Mouse (Mus musculus): Measurements from ENCODE around the gene Antxr1.

Gene Antxr1

DNA sequence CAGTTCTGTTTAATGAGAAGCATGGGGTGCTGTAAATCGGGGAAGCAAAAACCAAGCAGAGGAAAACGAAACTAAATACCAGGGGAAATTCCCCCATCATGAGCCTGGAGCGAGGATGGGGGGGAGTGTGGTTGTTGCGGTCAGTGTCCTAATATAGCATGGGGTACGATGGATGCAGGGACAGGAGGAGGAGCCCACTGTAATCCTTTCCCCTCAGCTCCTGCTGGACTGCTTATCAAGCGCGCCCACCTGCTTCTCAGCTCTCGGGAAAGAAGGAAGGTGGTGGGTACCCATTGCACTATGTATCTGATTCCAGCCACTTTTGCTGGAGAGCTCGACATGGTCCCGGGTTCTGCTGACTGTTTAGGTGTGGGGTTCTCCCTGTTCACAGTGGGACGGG lies 151.6 kb downstream of the Antxr1 start:
- DNase-seq = no peak

DNA sequence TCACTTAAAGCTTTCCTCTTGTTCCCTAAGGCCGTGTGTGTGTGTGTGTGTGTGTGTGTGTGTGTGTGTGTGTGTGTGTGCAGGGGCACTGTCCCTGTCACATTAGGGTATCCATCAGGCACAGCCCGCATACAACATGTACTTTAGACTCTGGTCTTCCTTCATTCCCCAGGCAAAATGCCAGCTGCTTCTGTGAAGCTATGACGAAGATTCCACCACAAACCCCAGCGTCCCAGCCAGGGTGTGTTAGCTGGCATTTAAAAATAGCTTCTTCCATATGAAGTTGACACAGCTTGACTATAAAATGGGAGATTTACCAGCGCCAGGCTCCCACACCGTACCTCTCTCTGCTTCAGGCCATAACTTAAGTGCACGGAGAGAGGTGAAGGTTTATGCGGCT lies 152.5 kb downstream of the Antxr1 start:
- peak; percentile 76 to 77 for DNase-seq

DNA sequence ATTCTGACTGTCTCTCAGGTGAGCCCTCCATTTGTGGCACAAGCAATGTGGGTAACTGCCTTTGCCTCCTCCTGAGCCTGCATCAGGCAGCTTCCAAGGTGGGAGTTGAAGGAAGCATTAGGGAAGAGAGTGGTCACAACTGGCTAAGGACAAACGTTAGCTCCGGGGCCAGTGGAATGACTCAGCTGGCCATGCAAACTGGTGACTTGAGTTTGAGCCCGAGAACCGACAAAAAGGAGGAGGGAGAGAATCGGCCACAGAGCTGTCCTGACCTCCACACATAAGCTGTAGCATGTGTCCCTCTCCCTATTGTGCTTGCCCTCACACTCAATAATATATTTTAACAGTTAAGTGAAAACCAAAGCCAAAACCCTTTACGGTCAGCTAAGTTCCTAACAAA lies 152.9 kb downstream of the Antxr1 start:
- DNase-seq = no peak

DNA sequence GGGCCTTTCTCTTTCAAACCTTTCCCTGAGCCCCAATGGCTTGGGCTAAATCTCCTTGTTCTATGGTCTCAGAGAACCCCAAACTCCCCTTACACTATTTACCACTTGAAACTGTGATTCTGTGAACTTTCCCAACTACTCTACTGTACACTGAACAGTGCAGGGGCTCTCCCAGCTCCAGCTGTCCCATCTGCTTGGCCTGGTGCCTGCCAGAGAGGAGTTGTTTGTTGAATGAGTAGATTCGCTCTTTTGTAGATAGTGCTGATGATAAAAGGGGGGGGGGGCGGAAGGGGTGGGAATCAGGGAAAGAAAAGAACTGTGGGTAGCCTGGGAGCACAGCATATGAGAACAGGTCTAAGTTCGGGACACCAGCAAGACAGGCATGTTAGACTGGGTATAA lies 164.2 kb downstream of the Antxr1 start:
- DNase-seq = no peak

DNA sequence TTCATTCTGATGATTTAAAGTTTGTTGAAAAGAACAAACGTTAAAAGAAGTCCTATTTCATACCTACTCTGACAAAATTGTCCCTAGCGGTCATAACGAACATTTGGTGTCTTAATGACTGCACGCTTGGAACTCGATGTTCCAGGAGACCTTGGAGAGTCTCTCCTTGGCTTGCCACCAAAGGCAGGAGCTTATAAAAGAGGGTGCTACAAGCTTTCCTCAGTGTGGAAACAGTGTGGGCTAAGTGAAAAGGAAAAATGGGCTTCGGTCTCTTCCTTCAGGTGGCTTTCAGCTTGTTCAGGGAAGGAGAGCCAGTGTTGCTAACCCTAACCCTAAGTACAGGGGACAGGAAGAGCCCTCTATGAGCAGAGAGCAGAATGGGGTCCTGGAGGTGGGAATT lies 164.7 kb downstream of the Antxr1 start:
- peak; percentile 22 to 60 for DNase-seq

DNA sequence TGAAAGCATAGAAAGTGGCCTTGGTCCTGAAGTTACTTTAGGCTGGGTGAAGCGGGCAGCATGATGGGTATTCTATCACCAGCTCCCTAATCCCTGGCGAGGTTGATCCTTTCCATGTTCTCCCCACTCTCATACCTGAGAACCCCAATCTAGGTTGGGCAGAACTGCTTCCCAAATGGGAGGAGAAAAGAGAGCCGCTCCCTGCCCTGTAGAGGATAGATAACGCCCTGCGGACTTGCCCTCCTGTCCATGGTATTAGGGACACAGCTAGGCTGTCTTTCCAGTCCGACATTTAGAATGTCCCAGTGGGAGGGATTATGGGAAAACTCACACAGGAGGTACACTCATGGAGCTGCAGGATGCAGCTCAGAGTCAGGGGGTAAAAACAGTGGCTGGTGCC lies 165.3 kb downstream of the Antxr1 start:
- no peak for DNase-seq

DNA sequence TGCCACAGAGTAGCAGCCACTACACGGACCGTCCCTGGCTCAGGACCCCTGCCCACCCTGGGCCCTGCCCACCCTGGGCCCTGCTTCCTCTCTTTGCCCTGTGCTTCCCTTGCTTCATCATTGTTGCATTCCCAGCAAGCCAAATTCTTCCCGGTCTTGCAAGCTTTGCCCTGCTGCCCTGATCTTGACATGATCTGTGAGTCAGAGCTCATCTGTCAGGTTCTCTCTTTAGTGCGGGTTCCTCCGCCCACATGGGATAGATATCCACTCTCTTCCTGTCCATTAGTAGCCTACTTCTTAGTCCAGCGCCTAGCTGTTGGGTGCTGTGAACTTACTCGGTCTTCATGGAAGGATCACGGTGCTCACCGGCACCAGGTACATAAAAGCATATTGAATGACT lies 167.6 kb downstream of the Antxr1 start:
- no peak for DNase-seq

DNA sequence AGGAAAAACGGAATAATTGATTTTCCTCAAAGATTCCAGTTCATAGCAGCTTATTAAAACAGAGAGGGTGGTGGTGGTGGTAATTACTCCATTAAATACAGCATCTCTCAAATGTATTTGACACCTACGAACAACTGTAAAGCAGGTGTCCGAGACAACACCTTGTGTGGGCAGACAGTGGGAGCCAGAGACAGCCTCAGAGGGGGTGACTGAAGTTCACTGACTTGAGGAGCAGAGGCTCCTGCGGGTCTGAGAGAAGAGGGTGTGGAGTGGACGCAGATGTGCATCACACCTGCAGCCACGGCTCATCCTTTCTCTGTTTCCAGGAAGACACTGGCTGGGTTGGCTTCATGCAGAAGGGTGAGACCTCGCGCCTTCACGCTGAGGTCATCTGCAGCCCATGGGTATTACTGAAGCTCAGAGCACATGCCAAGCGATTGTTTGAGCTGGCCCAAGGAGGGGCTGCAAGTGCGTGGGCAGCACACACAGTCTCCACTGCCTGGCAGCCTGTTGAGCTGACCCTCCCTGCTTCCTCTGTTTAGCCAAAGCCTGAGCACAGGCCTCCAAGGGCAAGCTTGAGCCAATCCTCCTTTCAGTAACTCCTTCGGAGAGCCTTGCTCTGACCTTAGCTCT lies 168.8 kb downstream of the Antxr1 start:
- no peak for DNase-seq

DNA sequence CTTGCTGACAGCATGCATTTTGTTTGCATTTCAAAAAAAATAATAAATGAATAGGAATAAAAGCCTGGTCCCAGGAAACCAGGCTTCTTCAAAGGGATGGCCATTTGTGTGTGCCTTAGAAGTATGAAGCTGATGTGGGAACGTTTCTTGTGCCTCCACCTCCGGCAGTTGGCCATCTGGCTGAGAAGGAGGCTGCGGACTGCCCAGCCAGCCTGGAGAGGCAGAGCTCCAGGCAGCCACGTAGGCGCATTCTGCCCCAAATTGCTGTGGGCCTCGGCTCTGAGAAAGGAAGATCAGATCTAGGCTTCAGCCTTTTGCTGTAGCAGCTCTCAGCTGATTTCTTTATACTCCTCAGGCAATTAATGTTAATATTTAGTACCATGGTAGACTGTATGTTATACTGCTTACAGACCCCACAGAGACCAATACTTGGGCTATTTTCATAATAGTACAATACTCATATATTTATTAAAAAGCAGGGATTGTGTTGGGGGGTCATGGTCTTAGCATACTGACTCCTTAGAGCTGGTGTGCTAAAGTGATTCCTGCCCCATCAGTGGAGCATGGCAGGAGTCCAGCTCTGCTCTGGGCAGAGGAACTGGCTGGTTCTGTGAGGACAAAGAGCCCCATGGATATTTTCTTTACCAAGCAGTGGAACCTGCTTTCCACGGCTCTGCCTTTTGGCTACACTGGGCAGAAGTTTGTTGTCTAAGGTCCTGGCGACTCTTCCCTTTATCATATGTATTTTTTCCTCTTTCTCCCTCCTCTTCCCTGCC lies 169.9 kb downstream of the Antxr1 start:
- peak in 1 of 2 experiments; percentile 16 for DNase-seq

DNA sequence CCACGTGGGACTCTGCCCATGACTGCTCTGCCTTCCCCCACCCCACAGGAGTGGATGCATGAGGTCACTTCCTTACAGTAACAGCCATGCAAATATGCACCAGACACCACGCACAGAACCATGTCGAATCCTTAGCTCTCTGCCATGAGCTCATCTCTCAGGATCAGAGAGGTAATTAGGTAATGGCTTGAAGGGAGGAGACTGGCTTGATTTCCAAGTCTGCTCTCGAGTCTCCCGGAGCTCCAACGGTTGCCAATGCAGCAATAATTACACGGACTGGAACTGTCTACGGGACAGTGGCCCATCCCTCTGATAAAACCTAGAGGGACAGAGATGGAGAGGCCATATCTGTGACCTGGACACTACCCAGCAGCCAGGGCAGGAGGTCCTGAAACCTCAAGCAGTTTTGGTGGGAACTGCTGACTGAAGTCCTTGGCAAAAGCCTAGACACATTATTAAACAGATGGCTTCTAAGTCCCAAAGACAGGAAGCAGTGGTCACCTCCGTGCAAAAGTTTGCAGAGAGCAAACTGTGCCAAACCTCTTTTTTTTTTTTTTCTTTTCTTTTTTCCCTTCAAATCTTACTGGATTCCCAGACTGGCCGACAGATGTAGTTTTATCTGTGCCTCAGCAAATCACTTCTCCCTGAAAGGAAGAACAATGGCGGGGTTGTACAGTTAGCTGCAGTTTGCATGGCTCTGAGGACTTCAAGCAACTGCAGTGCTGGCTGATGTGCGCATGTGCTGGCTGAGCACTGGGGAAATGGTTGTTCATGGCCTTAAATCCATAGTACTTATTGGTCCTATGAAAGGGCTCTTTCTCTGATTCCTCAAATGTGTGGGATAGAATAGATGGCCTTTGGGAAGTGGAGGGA lies 174.0 kb downstream of the Antxr1 start:
- DNase-seq = peak in 1 of 2 experiments; percentile 10

DNA sequence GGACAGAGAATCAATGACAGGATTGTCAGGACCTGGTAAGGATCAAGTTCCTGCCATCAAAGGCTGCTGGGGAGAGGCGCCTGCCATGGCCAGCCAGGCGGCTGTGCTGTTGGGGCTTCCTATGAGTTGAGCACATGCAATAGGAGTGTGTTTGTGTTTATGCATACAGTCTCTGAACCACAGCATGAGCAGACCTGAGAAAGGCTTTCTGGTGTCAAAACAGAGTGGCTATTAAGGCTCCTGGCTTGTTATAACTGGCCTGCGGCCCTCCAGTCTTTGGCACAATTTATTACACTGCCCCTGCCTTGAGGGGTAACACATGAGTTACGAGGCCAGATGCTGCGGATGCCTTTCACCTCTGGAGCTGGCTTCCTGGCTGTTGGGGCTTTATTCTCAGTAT lies 175.4 kb downstream of the Antxr1 start:
- no peak for DNase-seq

DNA sequence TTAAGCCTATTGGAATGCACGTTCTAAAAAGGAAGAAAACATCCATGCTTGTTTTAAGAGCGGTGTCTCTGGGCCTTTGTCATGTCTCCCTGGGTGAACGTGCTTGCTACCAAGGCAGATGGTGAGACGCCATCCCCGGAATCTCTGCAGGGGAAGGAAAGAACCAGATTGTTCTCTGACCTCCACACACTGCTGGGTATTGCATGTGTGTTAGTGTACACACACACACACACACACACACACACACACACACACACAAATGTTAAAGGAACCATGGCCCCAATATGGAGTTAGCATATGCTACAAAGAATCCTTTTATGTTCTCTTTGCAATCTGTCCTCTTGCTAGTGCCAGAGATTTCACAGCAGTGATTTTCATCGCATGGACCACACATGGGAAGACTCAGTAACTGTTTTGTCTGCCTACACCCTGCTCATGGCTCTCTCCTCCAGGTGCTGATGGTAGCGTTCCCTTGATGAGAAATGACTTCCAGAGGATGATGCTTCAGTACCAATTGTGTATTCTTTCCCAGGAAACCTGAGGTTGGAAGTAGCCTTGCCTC lies 177.5 kb downstream of the Antxr1 start:
- no peak for DNase-seq

DNA sequence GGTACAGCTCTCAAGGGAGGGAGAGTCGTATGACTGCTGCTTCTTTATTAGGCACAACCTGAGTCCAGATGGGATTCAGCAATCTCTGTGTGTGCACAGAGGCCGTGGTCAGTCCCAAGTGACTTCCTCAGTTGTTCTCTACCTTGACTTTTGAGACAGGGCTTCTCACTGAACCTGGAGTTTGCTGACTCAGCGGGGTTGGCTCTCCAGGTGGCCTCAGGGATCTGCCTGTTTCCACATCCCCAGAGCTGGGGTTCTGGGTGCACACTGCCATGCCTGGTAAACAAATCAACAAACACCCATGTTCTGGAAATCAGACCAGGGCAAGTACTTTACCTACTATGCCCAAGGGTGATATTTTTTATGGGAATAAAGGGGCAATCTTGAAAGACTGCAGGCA lies 181.8 kb downstream of the Antxr1 start:
- DNase-seq = no peak

DNA sequence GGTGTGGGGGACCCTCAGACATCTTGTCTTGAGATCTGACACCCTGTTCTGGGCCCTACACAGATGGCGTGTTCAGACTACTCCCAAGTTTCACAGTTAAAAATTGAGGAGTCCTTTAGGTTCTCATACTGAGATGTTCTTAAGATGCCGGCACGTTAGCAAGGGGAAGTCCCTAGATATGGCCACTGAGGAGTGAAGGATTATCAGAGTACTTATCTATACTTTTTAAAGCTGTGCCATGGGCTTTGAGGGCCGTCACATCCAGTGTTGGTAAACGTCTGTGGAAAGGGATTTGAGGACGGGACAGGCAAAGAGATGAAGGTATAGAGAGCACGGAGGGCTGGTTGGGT lies 182.4 kb downstream of the Antxr1 start:
- no peak for DNase-seq

DNA sequence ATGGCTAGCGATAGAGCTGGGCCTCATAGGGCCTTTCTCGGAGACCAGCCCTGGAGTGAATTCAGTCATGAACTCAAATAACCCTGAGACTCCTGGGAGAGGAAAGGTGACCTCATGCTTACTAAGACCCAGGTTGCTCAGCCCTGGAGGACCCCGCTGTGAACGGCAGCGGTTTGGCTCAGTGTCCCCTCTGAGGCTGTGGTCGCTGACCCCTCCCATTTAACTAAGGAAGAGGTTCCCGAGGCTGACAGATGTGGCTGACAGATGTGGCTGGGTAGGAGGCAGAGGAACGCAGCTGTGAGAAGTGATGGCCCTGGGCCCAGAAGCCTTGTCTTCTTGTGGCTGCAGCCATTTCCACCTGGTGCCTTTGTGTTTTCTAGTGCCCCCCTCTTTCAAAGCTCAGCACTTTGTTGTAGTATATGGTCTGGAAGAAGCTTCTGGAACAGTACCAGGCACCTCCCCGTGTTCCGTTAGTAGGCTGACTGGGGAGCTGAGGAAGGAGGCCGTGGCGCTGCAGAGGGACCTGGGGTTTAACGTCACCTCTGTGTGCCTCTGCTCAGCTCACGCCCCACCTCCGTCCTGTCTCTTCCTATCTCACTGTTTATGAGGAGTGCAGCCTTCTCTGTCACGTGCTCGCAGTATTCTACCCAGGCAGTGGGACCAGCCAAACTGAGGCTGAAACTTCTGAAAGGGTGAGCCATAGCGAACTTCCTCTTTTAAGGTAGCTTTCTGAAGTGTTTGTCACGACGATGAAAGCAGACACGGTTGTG lies 183.0 kb downstream of the Antxr1 start:
- no peak for DNase-seq

DNA sequence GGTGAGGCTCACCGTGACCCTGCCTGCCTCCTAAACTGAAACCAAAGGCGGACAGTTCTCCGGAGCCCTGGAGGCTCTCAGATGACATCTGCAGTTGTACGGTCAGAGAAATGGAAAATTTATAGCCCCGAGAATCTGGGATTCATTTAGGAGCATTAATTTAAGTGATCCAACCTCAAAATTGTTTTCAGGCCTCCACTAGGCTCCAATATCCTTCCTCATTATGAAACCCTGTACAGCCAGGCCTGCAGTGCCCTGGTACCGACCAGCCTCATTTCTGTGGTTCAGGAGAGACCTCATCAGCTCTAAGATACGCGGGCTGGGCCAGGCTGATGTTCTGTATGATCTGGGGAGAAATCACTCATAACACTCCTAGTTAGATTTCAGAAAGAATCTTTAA lies 184.2 kb downstream of the Antxr1 start:
- no peak for DNase-seq

DNA sequence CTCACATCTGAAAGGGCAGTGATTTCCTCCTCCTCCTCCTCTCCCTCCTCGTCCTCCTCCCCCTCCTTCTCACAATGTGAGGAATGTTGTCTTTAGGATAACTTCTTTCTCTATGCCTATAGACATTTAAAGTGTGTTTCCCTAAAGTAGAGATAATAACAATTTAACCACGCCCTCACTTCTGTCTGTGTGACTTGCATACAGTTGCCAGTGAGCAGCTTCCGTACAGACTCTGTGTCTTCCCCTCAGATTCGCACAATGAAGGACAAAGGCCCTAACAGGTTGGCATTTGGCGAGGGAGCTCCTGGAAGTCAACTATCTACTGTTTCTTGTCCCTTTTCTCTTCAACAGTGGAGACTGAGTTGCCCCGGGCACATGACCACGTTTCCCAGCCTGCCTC lies 185.2 kb downstream of the Antxr1 start:
- no peak for DNase-seq

DNA sequence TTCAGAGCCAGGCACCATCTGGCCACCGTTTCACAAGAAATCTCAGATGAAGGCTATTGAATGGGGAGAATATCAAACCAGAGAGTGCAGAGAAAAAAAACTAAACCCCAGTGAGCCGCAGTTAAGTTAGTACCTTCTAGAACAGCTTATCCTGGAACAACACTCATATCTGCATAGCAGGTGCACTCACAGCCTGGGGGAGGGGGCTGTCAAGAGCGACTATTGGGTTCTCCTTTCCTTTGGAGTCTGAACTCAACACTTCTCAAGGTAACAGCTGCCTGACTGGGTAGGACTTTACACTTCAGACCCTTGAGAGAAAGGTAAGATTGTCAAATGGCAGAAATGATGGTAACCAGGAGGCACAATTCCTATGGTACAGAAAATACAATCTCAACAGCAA lies 187.7 kb downstream of the Antxr1 start:
- no peak for DNase-seq

DNA sequence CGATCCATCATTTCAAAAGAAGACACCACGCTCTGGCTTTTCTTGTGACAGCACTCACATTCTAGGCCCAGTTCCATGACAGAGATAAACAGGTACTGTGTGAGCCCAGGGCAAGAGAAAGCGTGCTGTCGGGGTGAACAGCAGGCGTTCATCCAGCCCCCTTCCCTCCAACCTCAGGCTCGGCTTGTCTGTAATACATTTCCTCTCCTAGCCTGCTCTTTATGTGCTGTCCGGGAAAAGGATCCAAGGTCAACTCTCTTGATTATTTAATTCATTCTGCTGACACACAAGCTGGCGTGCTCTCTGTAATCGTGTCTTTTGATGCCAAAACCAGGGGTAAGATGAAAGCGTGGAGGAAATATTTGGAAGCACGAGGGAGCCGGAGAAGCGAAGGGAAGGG lies 192.0 kb downstream of the Antxr1 start:
- no peak for DNase-seq

DNA sequence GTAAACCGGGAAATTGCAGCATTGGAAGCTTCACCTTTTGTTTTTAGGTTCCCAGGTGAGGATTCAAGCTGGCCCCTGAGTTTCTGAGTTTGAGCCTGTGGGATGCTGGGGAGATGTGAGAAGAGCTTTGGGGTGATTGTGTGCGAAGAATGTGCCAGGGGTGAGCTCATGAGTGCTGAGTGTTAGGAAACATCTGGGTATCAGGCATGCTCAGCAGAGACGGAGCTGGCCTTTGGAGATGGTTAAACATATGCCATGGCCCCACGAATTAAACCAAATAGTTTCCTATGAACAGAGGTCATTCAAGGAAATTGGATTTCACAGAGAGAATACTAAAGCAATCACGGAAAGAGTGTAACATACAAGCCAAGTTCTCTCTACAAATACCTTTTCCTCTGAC lies 193.4 kb downstream of the Antxr1 start:
- DNase-seq = no peak

DNA sequence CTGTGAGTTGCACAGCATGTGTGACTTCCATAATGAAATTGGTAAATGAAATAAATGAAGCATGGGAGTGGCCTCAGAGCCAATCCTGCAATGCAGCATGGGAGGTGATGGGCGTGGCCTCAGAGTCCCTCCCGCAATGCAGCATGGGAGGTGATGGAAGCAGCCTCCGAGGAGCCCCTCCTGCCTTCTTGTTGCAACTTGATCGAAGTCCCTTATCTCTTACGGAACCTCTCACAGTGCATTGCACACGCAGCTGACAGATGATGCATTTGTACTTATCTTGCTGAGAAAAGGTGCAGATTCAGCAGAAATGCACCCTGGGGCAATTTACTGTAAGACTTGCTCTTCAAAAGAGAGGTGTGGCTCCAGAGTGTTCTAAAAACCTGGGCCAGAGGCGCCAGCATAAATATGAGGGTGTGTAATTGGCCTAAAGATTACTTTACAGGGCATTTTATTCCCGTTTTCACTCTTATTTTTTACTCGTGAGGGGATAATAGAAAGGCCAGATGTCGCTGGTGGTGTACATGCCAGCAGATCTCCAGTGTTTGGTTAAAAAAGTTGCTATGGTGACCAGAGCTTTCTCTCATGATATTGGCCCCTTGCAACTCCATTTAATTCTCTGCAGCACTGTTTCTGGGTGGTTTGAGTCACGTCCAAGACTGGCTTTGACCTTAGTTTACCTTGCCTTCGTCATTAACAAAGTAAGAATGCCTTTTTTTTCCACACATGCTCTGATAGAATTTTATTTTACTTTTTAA lies 195.6 kb downstream of the Antxr1 start:
- no peak for DNase-seq

DNA sequence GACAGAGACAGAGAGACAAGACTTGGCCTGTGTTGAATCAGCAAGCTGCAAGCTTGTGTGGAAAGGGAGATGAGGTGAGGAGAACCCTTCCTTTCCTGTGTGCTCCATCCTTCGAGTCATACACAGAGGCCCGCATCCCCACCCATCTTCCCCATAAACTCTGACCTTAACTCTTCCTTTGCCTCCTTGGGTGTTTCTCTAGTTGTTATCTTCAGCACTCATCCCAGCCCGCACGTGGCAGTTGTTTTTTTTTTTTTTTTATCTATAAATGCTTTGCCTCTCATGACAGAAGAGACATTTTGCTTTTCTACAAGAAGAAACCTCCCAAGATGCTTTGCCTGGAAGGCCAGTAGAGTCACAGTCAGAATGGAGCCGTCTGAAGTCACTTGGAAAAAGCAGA lies 197.1 kb downstream of the Antxr1 start:
- DNase-seq = no peak
